Mouse (Mus musculus) erythroblast, embryonic 14.5 days (primary cell): ENCODE data around the gene Rnasek.

ENCODE experiments used
- GATA1 ChIP-seq: IDR thresholded peaks from 2 replicates; pipeline ENCODE4 v1.6.1; 2012; ENCODE audit warnings: low read length, inconsistent platforms, mixed read lengths
- TAL1 ChIP-seq: IDR thresholded peaks from 3 replicates; pipeline ENCODE4 v1.6.1; 2012; ENCODE audit warnings: low read length, inconsistent platforms, mixed read lengths

DNA sequence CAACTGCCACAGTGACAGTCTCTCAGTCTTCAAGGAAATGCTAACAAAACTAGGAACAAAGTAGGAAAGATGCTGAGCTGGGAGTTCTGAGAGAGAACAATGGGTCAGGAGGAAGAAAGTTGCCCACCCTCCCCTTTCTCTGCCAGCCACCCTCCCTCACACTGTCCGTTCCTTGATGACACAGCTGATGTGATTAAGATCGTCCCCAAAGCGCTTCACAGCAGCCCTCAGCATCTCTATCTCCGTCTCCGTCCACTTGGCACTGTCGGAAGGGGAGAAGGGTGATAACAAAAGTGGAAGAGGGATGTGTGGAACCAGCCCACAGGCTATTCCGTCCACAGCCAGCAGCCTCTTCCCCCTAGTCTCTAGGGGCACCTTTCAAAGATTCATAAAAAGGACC lies 2.9 kb downstream of the Rnasek start:
- no peak for TF ChIP-seq TAL1
- no peak for TF ChIP-seq GATA1
